Mouse (Mus musculus): Measurements from ENCODE around the gene Cnnm3. TPM values are rescaled to one million over a fixed set of nuclear protein-coding genes. Genes with fewer than 3 reads are reported as not detected.
"Not testable (repeated sequence)": the region's sequence is repeated elsewhere in the genome, so short reads cannot be mapped to it uniquely, and the experiment has no call there.

The Cnnm3 gene
- polyA plus RNA-seq, 1 experiment: 33.6 TPM

GRCm38 (mm10) chr1:36526903-36527302 lies 15.2 kb downstream of the Cnnm3 start:
- DNase-seq (ENCODE audit: low read depth): no peak
- no peak for TF ChIP-seq POLR2A (IDR thresholded peaks at IDR 0.05; ENCODE audit: borderline replicate concordance, extremely low read depth, insufficient read depth, insufficient read length, poor library complexity, severe bottlenecking)
- TF ChIP-seq CTCF (IDR thresholded peaks at IDR 0.05; ENCODE audit: borderline replicate concordance, extremely low read depth, insufficient read depth, insufficient read length): no peak

GRCm38 (mm10) chr1:36528351-36528750 lies 16.7 kb downstream of the Cnnm3 start:
- TF ChIP-seq CTCF (IDR thresholded peaks at IDR 0.05; ENCODE audit: borderline replicate concordance, extremely low read depth, insufficient read depth, insufficient read length): no peak
- peak; percentile 95 for DNase-seq (ENCODE audit: low read depth)

- TF ChIP-seq CTCF (IDR thresholded peaks at IDR 0.05; ENCODE audit: borderline replicate concordance, extremely low read depth, insufficient read depth, insufficient read length): no peak
- no peak for TF ChIP-seq POLR2A (IDR thresholded peaks at IDR 0.05; ENCODE audit: borderline replicate concordance, extremely low read depth, insufficient read depth, insufficient read length, poor library complexity, severe bottlenecking)
- no peak for DNase-seq (ENCODE audit: low read depth)
Measured at GRCm38 (mm10) chr1:36529274-36529673, 17.6 kb downstream of the Cnnm3 start.

- DNase-seq (ENCODE audit: low read depth): no peak
- no peak for TF ChIP-seq CTCF (IDR thresholded peaks at IDR 0.05; ENCODE audit: borderline replicate concordance, extremely low read depth, insufficient read depth, insufficient read length)
- no peak for TF ChIP-seq POLR2A (IDR thresholded peaks at IDR 0.05; ENCODE audit: borderline replicate concordance, extremely low read depth, insufficient read depth, insufficient read length, poor library complexity, severe bottlenecking)
Measured at GRCm38 (mm10) chr1:36529875-36530274, 18.2 kb downstream of the Cnnm3 start.

- DNase-seq (ENCODE audit: low read depth): peak; percentile 54
- TF ChIP-seq CTCF (IDR thresholded peaks at IDR 0.05; ENCODE audit: borderline replicate concordance, extremely low read depth, insufficient read depth, insufficient read length): no peak
- TF ChIP-seq POLR2A (IDR thresholded peaks at IDR 0.05; ENCODE audit: borderline replicate concordance, extremely low read depth, insufficient read depth, insufficient read length, poor library complexity, severe bottlenecking): no peak
Measured at GRCm38 (mm10) chr1:36530485-36530884, 18.8 kb downstream of the Cnnm3 start.

- TF ChIP-seq POLR2A (IDR thresholded peaks at IDR 0.05; ENCODE audit: borderline replicate concordance, extremely low read depth, insufficient read depth, insufficient read length, poor library complexity, severe bottlenecking): no peak
- DNase-seq (ENCODE audit: low read depth): no peak
Measured at GRCm38 (mm10) chr1:36530962-36531361, 19.3 kb downstream of the Cnnm3 start.

GRCm38 (mm10) chr1:36531461-36531860 lies 19.8 kb downstream of the Cnnm3 start:
- TF ChIP-seq CTCF (IDR thresholded peaks at IDR 0.05; ENCODE audit: borderline replicate concordance, extremely low read depth, insufficient read depth, insufficient read length): no peak
- TF ChIP-seq POLR2A (IDR thresholded peaks at IDR 0.05; ENCODE audit: borderline replicate concordance, extremely low read depth, insufficient read depth, insufficient read length, poor library complexity, severe bottlenecking): no peak
- no peak for DNase-seq (ENCODE audit: low read depth)

- DNase-seq (ENCODE audit: low read depth): no peak
- TF ChIP-seq POLR2A (IDR thresholded peaks at IDR 0.05; ENCODE audit: borderline replicate concordance, extremely low read depth, insufficient read depth, insufficient read length, poor library complexity, severe bottlenecking): no peak
- TF ChIP-seq CTCF (IDR thresholded peaks at IDR 0.05; ENCODE audit: borderline replicate concordance, extremely low read depth, insufficient read depth, insufficient read length): no peak
Measured at GRCm38 (mm10) chr1:36533546-36533945, 21.9 kb downstream of the Cnnm3 start.

GRCm38 (mm10) chr1:36534595-36535058 lies 23.0 kb downstream of the Cnnm3 start:
- TF ChIP-seq CTCF (IDR thresholded peaks at IDR 0.05; ENCODE audit: borderline replicate concordance, extremely low read depth, insufficient read depth, insufficient read length) (no peak), POLR2A (IDR thresholded peaks at IDR 0.05; ENCODE audit: borderline replicate concordance, extremely low read depth, insufficient read depth, insufficient read length, poor library complexity, severe bottlenecking) (no peak)
- no peak for DNase-seq (ENCODE audit: low read depth)

GRCm38 (mm10) chr1:36535477-36536396 lies 24.1 kb downstream of the Cnnm3 start:
- DNase-seq (ENCODE audit: low read depth): no peak
- TF ChIP-seq CTCF (IDR thresholded peaks at IDR 0.05; ENCODE audit: borderline replicate concordance, extremely low read depth, insufficient read depth, insufficient read length) (no peak), POLR2A (IDR thresholded peaks at IDR 0.05; ENCODE audit: borderline replicate concordance, extremely low read depth, insufficient read depth, insufficient read length, poor library complexity, severe bottlenecking) (no peak)

- no peak for DNase-seq (ENCODE audit: low read depth)
- no peak for TF ChIP-seq CTCF (IDR thresholded peaks at IDR 0.05; ENCODE audit: borderline replicate concordance, extremely low read depth, insufficient read depth, insufficient read length)
- TF ChIP-seq POLR2A (IDR thresholded peaks at IDR 0.05; ENCODE audit: borderline replicate concordance, extremely low read depth, insufficient read depth, insufficient read length, poor library complexity, severe bottlenecking): no peak
Measured at GRCm38 (mm10) chr1:36536397-36536728, 24.7 kb downstream of the Cnnm3 start.

GRCm38 (mm10) chr1:36536783-36537182 lies 25.1 kb downstream of the Cnnm3 start, which contains the start of gene Ankrd23:
Gene Ankrd23, minus strand, starts transcription at chr1:36536883.
- DNase-seq (ENCODE audit: low read depth): not testable (repeated sequence)

Measured in brain, embryonic 14.5 days (tissue).